ENCODE assay signal across 49 mouse cellular contexts in genomic region chr11:33228186-33228585, GRCm38 (mm10). TPM values are rescaled to one million over a fixed set of nuclear protein-coding genes. Genes with fewer than 3 reads are reported as not detected.
"Had no signal": no experiment of that assay in that cellular context is flagged by ENCODE, and none has a peak within 500 bp of the region (broad histone marks: within the 10 kb centered on the region; RNA-seq: fewer than 3 reads in every experiment).

No protein-coding gene starts in this region.

- DNase-seq: heart, postnatal 10 days; heart, postnatal 14 days; heart, postnatal 36 days; heart, postnatal 4 days; kidney, adult 11 months; kidney, adult 18-20 months; kidney, adult 2 months; kidney, adult 8-10 months; kidney, adult 9 months; kidney, postnatal 10 days; kidney, postnatal 14 days; kidney, postnatal 25 days; kidney, postnatal 36 days; kidney, postnatal 4 days; layer of hippocampus, adult 9-11 months; layer of hippocampus, postnatal 36 days had no signal

- H3K4me1 ChIP-seq: heart, embryonic 13.5 days; heart, embryonic 15.5 days; hindbrain, embryonic 15.5 days; intestine, embryonic 15.5 days; kidney, embryonic 15.5 days had no signal

- H3K9ac ChIP-seq: heart, embryonic 12.5 days; heart, embryonic 13.5 days; heart, embryonic 15.5 days; hindbrain, embryonic 12.5 days; hindbrain, embryonic 13.5 days; hindbrain, embryonic 14.5 days; hindbrain, embryonic 15.5 days; intestine, embryonic 15.5 days; kidney, embryonic 15.5 days had no signal

- ATAC-seq: hindbrain, embryonic 16.5 days; hindbrain, postnatal 0 days; inflammation-experienced regulatory T-cells, adult 6 months; intestine, embryonic 15.5 days; intestine, embryonic 16.5 days; intestine, postnatal 0 days had no signal

- H3K4me2 ChIP-seq: heart, embryonic 12.5 days; heart, embryonic 13.5 days; heart, embryonic 15.5 days; hindbrain, embryonic 12.5 days; hindbrain, embryonic 13.5 days; hindbrain, embryonic 14.5 days; hindbrain, embryonic 15.5 days; intestine, embryonic 15.5 days; kidney, embryonic 15.5 days had no signal

- H3K27ac ChIP-seq: heart, embryonic 13.5 days; heart, embryonic 15.5 days; hindbrain, embryonic 10.5 days; hindbrain, embryonic 12.5 days; hindbrain, embryonic 13.5 days; hindbrain, embryonic 14.5 days; hindbrain, embryonic 15.5 days; hindbrain, postnatal 0 days; intestine, embryonic 15.5 days; kidney, embryonic 15.5 days; kidney, postnatal 0 days; layer of hippocampus, adult 2 months; left cerebral cortex, adult 2 months had no signal

- H3K9me3 ChIP-seq: heart, embryonic 12.5 days; heart, embryonic 13.5 days; heart, embryonic 15.5 days; hindbrain, embryonic 10.5 days; hindbrain, embryonic 12.5 days; hindbrain, embryonic 13.5 days; hindbrain, embryonic 15.5 days; intestine, embryonic 15.5 days; kidney, embryonic 15.5 days had no signal

- H3K4me3 ChIP-seq: heart, embryonic 12.5 days; heart, embryonic 13.5 days; heart, embryonic 15.5 days; hindbrain, embryonic 10.5 days; hindbrain, embryonic 12.5 days; hindbrain, embryonic 13.5 days; hindbrain, embryonic 15.5 days; intestine, embryonic 15.5 days; kidney, embryonic 15.5 days; layer of hippocampus, adult 2 months; left cerebral cortex, adult 2 months had no signal

- H3K36me3 ChIP-seq: heart, embryonic 12.5 days; heart, embryonic 13.5 days; heart, embryonic 15.5 days; hindbrain, embryonic 10.5 days; hindbrain, embryonic 12.5 days; hindbrain, embryonic 13.5 days; hindbrain, embryonic 15.5 days; intestine, embryonic 15.5 days; kidney, embryonic 15.5 days had no signal

- H3K27me3 ChIP-seq: heart, embryonic 12.5 days; heart, embryonic 13.5 days; heart, embryonic 15.5 days; hindbrain, embryonic 12.5 days; hindbrain, embryonic 15.5 days; intestine, embryonic 15.5 days; kidney, embryonic 15.5 days had no signal

RNA-seq across cellular contexts. Expression of gene Tlx3, which starts 24.8 kb away (rescaled TPM):
- total RNA-seq: heart, adult 8-10 months; heart, postnatal 10 days; heart, postnatal 14 days; heart, postnatal 36 days; heart, postnatal 4 days; hematopoietic stem cell, adult 5-6 weeks; layer of hippocampus, adult 18-20 months; layer of hippocampus, adult 2 months; layer of hippocampus, adult 8-10 months; layer of hippocampus, postnatal 10 days; layer of hippocampus, postnatal 14 days; layer of hippocampus, postnatal 25 days; layer of hippocampus, postnatal 36 days; left cerebral cortex, adult 18-20 months; left cerebral cortex, adult 2 months had no signal
- polyA plus RNA-seq: heart, embryonic 12.5 days; heart, embryonic 13.5 days; heart, embryonic 16.5 days; heart, postnatal 0 days; inflammation-experienced regulatory T-cells, adult 6 months; intestine, embryonic 16.5 days; intestine, postnatal 0 days; kidney, adult 2 months; kidney, embryonic 14.5 days; kidney, postnatal 0 days; large intestine, adult 2 months had no signal

RNA-seq across cellular contexts. Expression of gene Gm12117, which starts 48.4 kb away (rescaled TPM):
- total RNA-seq: heart, adult 8-10 months; heart, postnatal 10 days; heart, postnatal 14 days; heart, postnatal 36 days; hindbrain, postnatal 0 days; layer of hippocampus, postnatal 25 days; layer of hippocampus, postnatal 36 days had no signal
- polyA plus RNA-seq: heart, embryonic 12.5 days; heart, embryonic 13.5 days; heart, embryonic 14.5 days; heart, embryonic 15.5 days; heart, embryonic 16.5 days; heart, postnatal 0 days; hindbrain, embryonic 10.5 days; hindbrain, embryonic 12.5 days; hindbrain, embryonic 13.5 days; hindbrain, embryonic 14.5 days; hindbrain, embryonic 16.5 days; hindbrain, postnatal 0 days; inflammation-experienced regulatory T-cells, adult 6 months; intestine, embryonic 14.5 days; intestine, embryonic 15.5 days; intestine, embryonic 16.5 days; intestine, postnatal 0 days; kidney, adult 2 months; kidney, embryonic 14.5 days; kidney, embryonic 15.5 days; kidney, embryonic 16.5 days; kidney, postnatal 0 days had no signal
